Mouse (Mus musculus): Measurements from ENCODE around the gene Rab40c. TPM values are rescaled to one million over a fixed set of nuclear protein-coding genes. Genes with fewer than 3 reads are reported as not detected.

The Rab40c gene
- 44.3 and 47.1 TPM in 2 replicates for polyA plus RNA-seq (2015; fragmentation: Nextera tagmentation; extraction: Ambion mirVana)

- H3K27me3 ChIP-seq, result no peaks in the 10 kb centered on the region
- WGBS, result under 1% methylated on average over 75 of the region's 78 CpGs
- peak within 1 kb of the TSS; percentile 92 for H3K27ac ChIP-seq
- no peaks in the 10 kb centered on the region for H3K9me3 ChIP-seq
- peak within 1 kb of the TSS; percentile 89 for H3K9ac ChIP-seq (replicated peaks)
- H3K4me2 ChIP-seq (replicated peaks), result peak within 1 kb of the TSS; percentile 79
- H3K4me1 ChIP-seq (replicated peaks), result peaks cover 34% of the 10 kb centered on the region
- H3K36me3 ChIP-seq, result 0 out of 2 replicates have a peak, but pooled peaks cover 6% of the 10 kb centered on the region
- peak within 1 kb of the TSS; percentile 91 for H3K4me3 ChIP-seq (replicated peaks)
- peak; percentile 7 for ATAC-seq
These were observed at the start of gene Rab40c for GRCm38 (mm10) chr17:25919144-25919785. Gene Rab40c (minus strand): TSS chr17:25919727.

- 71% methylated on average over 1 of the region's 1 CpGs for WGBS
- no peak for ATAC-seq
- Histone ChIP-seq H3K9me3 (no peaks in the 10 kb centered on the region), H3K4me1 (replicated peaks) (no peaks in the 10 kb centered on the region), H3K4me3 (replicated peaks) (no peak overlapping the region), H3K27ac (no peak overlapping the region), H3K36me3 (peaks cover 32% of the 10 kb centered on the region), H3K27me3 (no peaks in the 10 kb centered on the region), H3K9ac (replicated peaks) (no peak overlapping the region), H3K4me2 (replicated peaks) (no peak overlapping the region)
These were observed 48.6 kb upstream of the Rab40c start for GRCm38 (mm10) chr17:25968176-25968575.

DNA sequence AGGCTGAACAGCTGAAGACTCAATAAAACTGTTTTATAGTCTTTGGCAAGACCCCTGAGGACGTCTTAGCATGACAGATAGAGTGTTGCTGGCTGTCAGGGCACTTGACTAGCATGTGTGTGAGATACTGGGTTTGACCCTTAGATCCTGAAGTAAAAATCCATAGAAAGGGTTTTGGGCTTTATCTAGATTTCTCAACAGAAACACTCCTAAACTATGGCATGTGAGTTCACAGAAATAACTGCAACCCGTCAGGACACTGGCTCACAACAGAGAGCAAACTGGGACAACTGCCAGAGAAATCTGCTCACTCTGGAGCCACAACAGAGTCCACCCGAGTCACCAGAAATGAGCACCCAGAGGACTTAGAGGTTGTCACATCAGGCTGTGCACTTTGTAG lies 48.1 kb upstream of the Rab40c start:
- Histone ChIP-seq H3K4me3 (replicated peaks) (no peak overlapping the region), H3K4me2 (replicated peaks) (no peak overlapping the region), H3K9ac (replicated peaks) (no peak overlapping the region), H3K36me3 (peaks cover 32% of the 10 kb centered on the region), H3K27ac (no peak overlapping the region), H3K9me3 (no peaks in the 10 kb centered on the region), H3K4me1 (replicated peaks) (no peaks in the 10 kb centered on the region), H3K27me3 (no peaks in the 10 kb centered on the region)
- WGBS, result 86% methylated on average over 3 of the region's 3 CpGs
- no peak for ATAC-seq

DNA sequence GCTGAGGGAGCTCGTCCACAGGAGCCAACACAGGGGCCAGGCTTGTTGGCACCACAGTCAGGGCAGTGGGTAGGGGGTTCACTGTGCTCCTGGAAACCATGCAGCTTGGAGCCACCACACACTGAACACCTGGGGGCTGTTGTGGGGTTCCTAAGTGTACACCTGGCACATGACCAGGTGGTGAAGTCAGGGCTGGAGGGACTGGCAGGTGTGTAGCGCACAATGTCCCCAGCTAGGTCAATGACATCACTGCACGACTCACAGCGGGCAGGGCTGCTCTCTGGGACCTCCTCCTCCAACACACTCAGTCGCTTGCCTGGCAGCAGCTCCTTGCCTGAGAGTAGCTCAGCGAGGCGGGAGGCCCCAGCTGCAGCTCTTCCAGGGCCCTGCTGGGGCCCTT lies 44.7 kb upstream of the Rab40c start:
- WGBS, result 85% methylated on average over 7 of the region's 7 CpGs
- Histone ChIP-seq H3K4me2 (replicated peaks) (no peak overlapping the region), H3K4me3 (replicated peaks) (no peak overlapping the region), H3K27ac (no peak overlapping the region), H3K9ac (replicated peaks) (no peak overlapping the region), H3K4me1 (replicated peaks) (no peaks in the 10 kb centered on the region), H3K9me3 (no peaks in the 10 kb centered on the region), H3K36me3 (peaks cover 59% of the 10 kb centered on the region), H3K27me3 (no peaks in the 10 kb centered on the region)
- ATAC-seq, result no peak

DNA sequence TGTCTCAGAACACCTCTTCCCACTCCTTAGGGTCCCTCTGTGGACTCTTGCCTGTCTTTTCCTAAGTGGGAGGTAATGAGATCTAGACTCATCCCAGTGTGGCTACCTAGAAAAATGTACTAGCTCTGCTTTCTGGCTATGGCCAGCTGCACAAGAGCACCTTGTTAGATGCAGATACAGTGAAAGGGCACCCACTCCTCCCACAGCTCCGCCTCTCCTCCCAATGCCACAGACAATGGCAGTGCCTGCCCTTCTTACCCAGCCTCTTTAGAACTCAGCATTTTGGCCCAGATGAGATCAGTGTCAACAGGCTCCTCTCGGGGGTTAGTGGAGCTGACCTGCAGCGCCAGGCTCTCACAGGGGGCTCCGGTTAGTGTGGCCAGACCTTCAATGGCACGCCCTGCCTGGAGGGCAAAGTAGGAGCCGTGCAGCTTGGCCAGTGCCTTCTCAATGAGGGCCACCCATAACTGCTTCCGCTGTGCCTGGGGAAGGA lies 42.9 kb upstream of the Rab40c start:
- H3K4me2 ChIP-seq (replicated peaks), result no peak overlapping the region
- peaks cover 73% of the 10 kb centered on the region for H3K36me3 ChIP-seq
- ATAC-seq, result no peak

DNA sequence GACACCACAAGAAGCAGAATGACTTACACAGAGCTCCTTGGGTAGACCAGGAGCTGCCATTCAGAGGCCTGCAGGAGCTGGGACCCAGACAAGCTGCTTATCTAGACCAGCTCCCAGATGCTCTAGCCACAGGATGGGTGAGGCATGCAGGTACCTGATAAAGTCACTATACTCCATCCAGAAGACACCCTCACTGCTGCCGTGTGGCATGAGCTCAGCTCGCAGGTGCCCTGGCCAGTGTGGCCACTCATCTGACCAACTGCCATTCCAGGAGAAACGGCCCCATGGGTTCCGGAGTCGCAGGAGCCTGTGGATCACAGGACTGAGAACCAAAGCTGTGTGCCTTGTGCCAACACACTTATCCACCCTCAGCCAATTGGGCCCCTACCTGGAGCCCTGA lies 42.0 kb upstream of the Rab40c start:
- ATAC-seq, result no peak
- Histone ChIP-seq H3K9me3 (no peaks in the 10 kb centered on the region), H3K4me3 (replicated peaks) (no peak overlapping the region), H3K4me2 (replicated peaks) (no peak overlapping the region), H3K27ac (no peak overlapping the region), H3K36me3 (peaks cover 73% of the 10 kb centered on the region), H3K9ac (replicated peaks) (no peak overlapping the region), H3K4me1 (replicated peaks) (0 out of 2 replicates have a peak, but pooled peaks cover 7% of the 10 kb centered on the region), H3K27me3 (no peaks in the 10 kb centered on the region)
- 98% methylated on average over 5 of the region's 5 CpGs for WGBS

More for the DNA sequence above, 42.9 kb upstream of the Rab40c start:
- Histone ChIP-seq H3K27ac (no peak overlapping the region), H3K9ac (replicated peaks) (no peak overlapping the region), H3K9me3 (no peaks in the 10 kb centered on the region), H3K27me3 (no peaks in the 10 kb centered on the region), H3K4me1 (replicated peaks) (0 out of 2 replicates have a peak, but pooled peaks cover 1% of the 10 kb centered on the region), H3K4me3 (replicated peaks) (no peak overlapping the region)
- 95% methylated on average over 7 of the region's 7 CpGs for WGBS

- Histone ChIP-seq H3K4me2 (replicated peaks) (no peak overlapping the region), H3K9me3 (no peaks in the 10 kb centered on the region), H3K9ac (replicated peaks) (no peak overlapping the region), H3K27me3 (no peaks in the 10 kb centered on the region), H3K4me3 (replicated peaks) (no peak overlapping the region), H3K27ac (no peak overlapping the region), H3K36me3 (peaks cover 66% of the 10 kb centered on the region), H3K4me1 (replicated peaks) (0 out of 2 replicates have a peak, but pooled peaks cover 12% of the 10 kb centered on the region)
- no peak for ATAC-seq
- WGBS, result 89% methylated on average over 22 of the region's 23 CpGs
These were observed 40.3 kb upstream of the Rab40c start for GRCm38 (mm10) chr17:25959630-25960467.

DNA sequence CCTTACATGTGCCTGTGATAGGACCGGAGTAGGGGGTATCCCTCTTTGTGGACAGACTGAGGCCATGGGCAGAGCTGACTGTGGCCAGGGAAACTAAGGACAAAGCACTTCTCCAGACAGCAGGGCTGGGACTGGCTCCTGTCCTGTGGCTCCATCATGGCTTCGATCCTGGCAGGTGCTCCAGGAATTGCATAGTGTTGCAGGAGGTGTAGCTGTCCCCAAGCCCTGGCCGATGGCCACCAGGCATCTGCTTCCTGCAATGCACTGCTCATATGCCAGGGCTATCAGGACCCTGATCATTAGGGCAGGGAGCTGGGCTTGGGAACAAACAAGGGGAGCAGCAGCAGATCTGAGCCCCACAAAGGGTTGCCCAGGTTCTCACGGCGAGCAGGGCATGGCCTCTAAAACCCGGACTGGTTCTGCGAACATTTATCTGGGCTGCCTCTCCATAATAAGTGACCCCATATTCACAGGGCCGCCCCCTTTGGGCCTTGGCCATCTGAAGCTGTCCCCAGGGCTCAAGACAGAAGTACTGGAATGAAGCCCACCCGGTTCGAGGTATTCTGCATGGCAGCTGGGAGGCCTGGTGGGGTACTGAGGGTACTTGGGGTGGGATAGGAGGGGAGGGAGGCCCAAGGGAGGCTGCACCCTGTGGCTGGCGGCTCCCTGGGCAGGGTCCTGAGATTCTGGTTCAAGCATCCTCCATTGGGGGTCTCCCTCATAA lies 39.4 kb upstream of the Rab40c start:
- no peak overlapping the region for H3K9ac ChIP-seq (replicated peaks)
- peaks cover 57% of the 10 kb centered on the region for H3K36me3 ChIP-seq
- no peak overlapping the region for H3K4me3 ChIP-seq (replicated peaks)
- H3K27ac ChIP-seq, result no peak overlapping the region; the same call in 1 of the 2 replicates
- no peak for ATAC-seq
- no peaks in the 10 kb centered on the region for H3K9me3 ChIP-seq
- 94% methylated on average over 11 of the region's 11 CpGs for WGBS
- no peak overlapping the region for H3K4me2 ChIP-seq (replicated peaks)
- H3K27me3 ChIP-seq, result peaks cover 3% of the 10 kb centered on the region
- H3K4me1 ChIP-seq (replicated peaks), result 0 out of 2 replicates have a peak, but pooled peaks cover 12% of the 10 kb centered on the region

DNA sequence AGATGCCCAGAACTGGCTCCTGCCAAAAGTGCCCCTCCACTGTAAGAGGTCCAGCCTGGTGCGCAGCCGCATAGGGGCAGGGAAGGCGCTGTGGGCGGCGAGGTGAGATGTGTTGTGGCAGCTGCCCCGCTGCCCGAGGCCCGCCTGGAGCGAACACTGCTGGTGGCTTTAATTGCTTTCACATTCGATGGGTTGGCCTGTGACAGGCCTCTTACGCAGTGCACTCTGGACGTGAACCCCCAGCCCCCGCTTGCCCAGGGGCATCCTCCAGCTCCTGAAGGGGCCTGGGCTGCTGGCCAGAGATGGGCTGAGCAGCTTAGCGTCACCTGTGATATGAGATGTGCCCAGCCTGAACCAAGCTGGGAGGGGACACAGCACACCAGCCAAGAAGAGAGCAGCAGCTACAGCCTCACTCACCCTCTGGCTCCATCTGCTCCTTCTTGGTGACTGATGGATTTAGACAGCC lies 38.1 kb upstream of the Rab40c start:
- Histone ChIP-seq H3K9me3 (no peaks in the 10 kb centered on the region), H3K27ac (no peak overlapping the region), H3K4me1 (replicated peaks) (0 out of 2 replicates have a peak, but pooled peaks cover 12% of the 10 kb centered on the region), H3K27me3 (peaks cover 16% of the 10 kb centered on the region), H3K36me3 (peaks cover 45% of the 10 kb centered on the region), H3K9ac (replicated peaks) (no peak overlapping the region), H3K4me2 (replicated peaks) (no peak overlapping the region), H3K4me3 (replicated peaks) (no peak overlapping the region)
- 78% methylated on average over 14 of the region's 14 CpGs for WGBS
- ATAC-seq, result peak; percentile 38; the same call in 1 of the 2 replicates

- 73% methylated on average over 7 of the region's 7 CpGs for WGBS
- Histone ChIP-seq H3K9me3 (no peaks in the 10 kb centered on the region), H3K27me3 (peaks cover 26% of the 10 kb centered on the region), H3K36me3 (peaks cover 36% of the 10 kb centered on the region), H3K4me3 (replicated peaks) (no peak overlapping the region), H3K9ac (replicated peaks) (no peak overlapping the region), H3K27ac (peak overlapping the region; percentile 12; the same call in 1 of the 2 replicates), H3K4me2 (replicated peaks) (no peak overlapping the region), H3K4me1 (replicated peaks) (peaks cover 18% of the 10 kb centered on the region)
- no peak for ATAC-seq
These were observed 37.1 kb upstream of the Rab40c start for GRCm38 (mm10) chr17:25956631-25957030.

- Histone ChIP-seq H3K9me3 (no peaks in the 10 kb centered on the region), H3K4me2 (replicated peaks) (no peak overlapping the region), H3K27ac (no peak overlapping the region), H3K27me3 (peaks cover 30% of the 10 kb centered on the region), H3K4me3 (replicated peaks) (no peak overlapping the region), H3K36me3 (peaks cover 33% of the 10 kb centered on the region), H3K4me1 (replicated peaks) (peaks cover 22% of the 10 kb centered on the region), H3K9ac (replicated peaks) (peak overlapping the region; percentile 32; the same call in 1 of the 2 replicates)
- no peak for ATAC-seq
- 68% methylated on average over 7 of the region's 7 CpGs for WGBS
These were observed 36.7 kb upstream of the Rab40c start for GRCm38 (mm10) chr17:25956201-25956600.
